Mouse (Mus musculus) sigmoid colon, adult 10 weeks (tissue): ENCODE results near the gene Slc22a7. TPM values are rescaled to one million over a fixed set of nuclear protein-coding genes. Genes with fewer than 3 reads are reported as not detected.

Source experiments
- polyA plus RNA-seq: library from polyadenylated mRNA; stranded (reverse); fragments of 350-450 nt; fragmentation: Illumina TruSeq; extraction: RNeasy Lipid Tissue Mini Kit (QIAGEN cat#74804); gene quantifications from one replicate; pipeline ENCODE4 v1.2.3, GENCODE M21; 2014; ENCODE audit warnings: low read depth, low replicate concordance

The Slc22a7 gene
- polyA plus RNA-seq: not detected

DNA sequence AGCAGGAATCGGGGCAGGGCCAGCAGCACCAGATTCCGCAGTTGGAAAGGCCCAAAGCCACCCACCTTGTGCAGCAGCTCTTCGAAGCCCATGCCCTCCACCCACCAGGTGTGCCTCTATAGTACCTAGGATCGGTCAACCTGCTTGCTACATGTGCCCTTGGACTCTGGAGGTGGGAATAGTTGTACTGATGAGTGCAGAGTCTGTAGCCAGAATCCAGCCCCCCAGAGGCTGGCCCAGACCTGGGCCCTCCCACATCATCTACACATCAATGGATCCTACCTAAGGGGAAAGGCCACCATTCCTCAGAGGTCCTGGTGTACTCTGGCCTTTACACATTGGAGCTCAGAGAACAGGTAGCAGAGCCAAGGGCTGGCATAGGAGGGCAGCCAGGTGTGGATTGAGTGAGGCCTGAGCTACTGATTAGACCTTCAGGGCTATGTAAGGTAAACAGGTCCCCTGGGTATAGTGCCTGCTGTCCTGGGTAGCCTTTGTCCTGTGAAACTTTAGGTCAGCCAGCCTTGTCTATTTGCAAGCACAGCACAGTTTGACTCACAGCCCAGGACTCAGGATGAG, at the start of gene Slc22a7:
TSS of gene Slc22a7 (minus strand) at position 160 of the 576 bp plus-strand sequence.

DNA sequence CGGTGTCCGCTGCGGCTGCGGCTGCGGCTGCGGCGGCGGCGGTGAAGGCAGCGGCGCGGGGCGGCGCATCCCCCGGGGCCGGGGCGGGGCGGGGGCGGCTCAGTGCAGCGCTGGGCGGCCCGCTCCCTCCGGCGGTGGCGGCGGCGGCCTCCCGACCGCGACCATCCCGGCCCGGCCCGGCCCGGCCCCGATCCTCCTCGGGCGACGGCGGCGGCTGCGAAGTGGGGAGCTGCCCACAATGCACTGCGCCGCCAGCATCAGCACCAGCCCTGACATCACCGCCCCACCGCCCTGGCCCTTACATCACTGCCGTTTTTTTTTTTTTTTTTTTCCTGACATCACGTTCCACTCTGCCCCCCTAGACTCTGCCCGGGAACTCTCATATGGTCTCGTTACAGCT, 49.2 kb upstream of the Slc22a7 start, which contains the start of gene Ttbk1:
TSS of gene Ttbk1 (minus strand) at position 245 of the 400 bp plus-strand sequence.

DNA sequence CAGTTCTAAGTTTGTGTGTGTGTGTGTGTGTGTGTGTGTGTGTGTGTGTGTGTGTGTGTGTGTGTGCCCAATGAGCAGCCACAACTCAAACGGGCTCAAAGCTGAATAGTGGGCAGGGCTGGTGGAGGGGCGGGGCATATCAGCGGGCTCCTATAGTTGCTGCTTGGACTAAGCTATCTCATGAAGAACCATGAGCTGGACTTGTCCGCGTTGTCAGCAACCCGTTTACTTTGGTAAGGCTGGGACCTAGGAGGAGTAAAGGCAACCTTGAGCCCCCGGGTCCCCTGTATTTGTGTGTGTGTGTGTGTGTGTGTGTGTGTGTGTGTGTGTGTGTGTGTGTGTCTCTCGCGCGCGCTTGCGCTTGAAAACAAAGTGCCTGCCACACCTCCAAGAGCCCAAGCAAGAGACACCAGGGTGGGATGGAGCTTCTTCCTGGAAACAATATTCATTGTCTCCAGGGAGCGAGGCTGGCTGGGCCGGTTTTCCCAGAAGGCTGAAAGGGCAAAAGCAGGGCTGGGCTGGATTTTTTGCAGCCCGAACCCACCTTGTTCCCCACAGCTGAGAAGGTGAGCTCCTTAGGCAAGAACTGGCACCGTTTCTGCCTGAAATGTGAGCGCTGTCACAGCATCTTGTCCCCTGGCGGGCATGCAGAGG, 9.4 kb downstream of the Slc22a7 start, which contains the start of gene Crip3:
TSS of gene Crip3 (plus strand) at position 166 of the 654 bp plus-strand sequence.

DNA sequence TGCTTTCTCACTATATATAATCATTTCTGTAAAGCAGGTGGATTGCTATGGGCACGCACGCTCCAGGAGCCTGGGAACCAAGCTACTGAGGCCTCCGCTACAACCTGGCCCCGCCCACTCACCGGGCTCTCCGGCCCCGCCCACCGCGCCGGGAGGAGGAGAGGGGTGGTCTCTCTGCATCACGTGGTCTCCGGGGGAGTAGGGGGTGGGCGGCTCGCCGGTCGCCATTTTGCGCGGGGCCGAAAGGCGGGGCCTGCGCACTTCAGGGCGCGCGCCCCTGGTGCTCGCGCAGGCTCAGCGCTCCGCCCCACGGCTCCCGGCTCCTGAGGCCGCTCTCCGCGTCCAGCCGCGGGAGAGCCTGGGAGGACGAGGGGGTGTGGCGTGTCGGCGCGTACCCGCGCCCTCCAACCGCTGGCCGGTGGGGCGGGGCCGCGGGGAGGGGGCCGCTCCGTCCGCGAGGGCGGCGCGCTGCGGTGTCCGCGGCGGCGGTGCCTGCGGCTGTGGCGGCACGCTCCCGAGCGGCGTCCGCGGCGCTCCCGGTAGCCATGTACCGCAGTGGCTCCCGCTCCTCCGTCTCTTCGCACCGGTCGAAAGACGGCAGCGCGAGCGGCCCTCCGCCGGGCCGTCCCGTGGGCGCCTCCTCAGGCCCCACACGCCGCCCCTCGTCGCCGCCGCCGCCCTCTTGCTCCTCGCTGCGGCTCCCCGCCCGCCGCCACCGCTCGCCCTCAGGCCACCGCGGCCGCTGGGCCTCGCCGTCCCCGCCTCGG, 54.8 kb downstream of the Slc22a7 start, which contains the start of gene Zfp318:
TSS of gene Zfp318 (plus strand) at position 438 of the 767 bp plus-strand sequence.

Other genes starting within 250 kb of the Slc22a7 start
- 6.6 TPM for gene Polh, start 235.8 kb downstream of the Slc22a7 start, polyA plus RNA-seq
- gene Xpo5, start 235.7 kb downstream of the Slc22a7 start, polyA plus RNA-seq: 10.8 TPM
- 5.7 TPM for gene Polr1c, start 190.4 kb downstream of the Slc22a7 start, polyA plus RNA-seq
- 3.1 TPM for gene Yipf3, start 190.4 kb downstream of the Slc22a7 start, polyA plus RNA-seq
- gene Lrrc73, start 184.9 kb downstream of the Slc22a7 start, polyA plus RNA-seq: not detected
- 0.54 TPM for gene Tjap1, start 155.4 kb downstream of the Slc22a7 start, polyA plus RNA-seq
- gene Dlk2, start 141.0 kb downstream of the Slc22a7 start, polyA plus RNA-seq: not detected
- gene Abcc10, start 110.1 kb downstream of the Slc22a7 start, polyA plus RNA-seq: 0.22 TPM
- gene Zfp318, start 54.7 kb downstream of the Slc22a7 start, polyA plus RNA-seq: 37.2 TPM
- not detected for gene Crip3, start 9.5 kb downstream of the Slc22a7 start, polyA plus RNA-seq
- 0.09 TPM for gene Ttbk1, start 49.2 kb upstream of the Slc22a7 start, polyA plus RNA-seq
- gene Dnph1, start 58.3 kb upstream of the Slc22a7 start, polyA plus RNA-seq: 1.1 TPM
- gene Cul9, start 107.9 kb upstream of the Slc22a7 start, polyA plus RNA-seq: 0.44 TPM
- 0.22 TPM for gene Srf, start 117.7 kb upstream of the Slc22a7 start, polyA plus RNA-seq
- not detected for gene Ptk7, start 191.0 kb upstream of the Slc22a7 start, polyA plus RNA-seq
- 0.41 TPM for gene Klc4, start 207.6 kb upstream of the Slc22a7 start, polyA plus RNA-seq
- gene Mrpl2, start 207.8 kb upstream of the Slc22a7 start, polyA plus RNA-seq: 0.95 TPM
- gene Cul7, start 211.9 kb upstream of the Slc22a7 start, polyA plus RNA-seq: 0.19 TPM
- 3.3 TPM for gene Rrp36, start 235.9 kb upstream of the Slc22a7 start, polyA plus RNA-seq
- gene Mea1, start 240.3 kb upstream of the Slc22a7 start, polyA plus RNA-seq: 4.2 TPM
- 5.9 TPM for gene Klhdc3, start 242.5 kb upstream of the Slc22a7 start, polyA plus RNA-seq